8 mouse cellular contexts compared by ENCODE assay signal in genomic region chr16:31662556-31663378, GRCm38 (mm10). TPM values are rescaled to one million over a fixed set of nuclear protein-coding genes. Genes with fewer than 3 reads are reported as not detected.
DNase-seq lines count a peak whose midpoint lies in the region; ATAC-seq and TF ChIP-seq lines count a peak whose summit lies in the region.

No protein-coding gene starts in this region.

- ATAC-seq in heart, embryonic 15.5 days (replicated peaks; ENCODE audit: insufficient number of reproducible peaks, insufficient read depth, low FRiP score, low read depth), result no peak
- peak; percentile 12 for ATAC-seq in Patski
- ATAC-seq in hindbrain, embryonic 14.5 days (ENCODE audit: low FRiP score), result no peak
- ATAC-seq in midbrain, embryonic 15.5 days (replicated peaks), result no peak

- POLR2A ChIA-PET in Patski (lab: Charles Lee), result interaction anchor here (0.7 to 1.5 kb wide), 6 partner anchors 16 to 71 kb away, joined by 3 to 11 read pairs (median 3); no protein-coding TSS in a partner anchor

- peaks cover 18% of the 10 kb centered on the region for H3K4me1 ChIP-seq in heart, embryonic 15.5 days (replicated peaks)
- peaks cover 13% of the 10 kb centered on the region; the same call in 1 of the 2 replicates for H3K4me1 ChIP-seq in hindbrain, embryonic 14.5 days (replicated peaks; ENCODE audit: control insufficient read depth, insufficient read depth, low read length)
- peaks cover 14% of the 10 kb centered on the region for H3K4me1 ChIP-seq in midbrain, embryonic 15.5 days

- no peaks in the 10 kb centered on the region for H3K27me3 ChIP-seq in heart, embryonic 15.5 days
- H3K27me3 ChIP-seq in Patski, result no peaks in the 10 kb centered on the region
- H3K27me3 ChIP-seq in hindbrain, embryonic 14.5 days (ENCODE audit: control insufficient read depth, insufficient read depth, low read length), result peaks cover 4% of the 10 kb centered on the region; the same call in 1 of the 2 replicates
- H3K27me3 ChIP-seq in midbrain, embryonic 15.5 days (replicated peaks), result 0 out of 2 replicates have a peak, but pooled peaks cover 8% of the 10 kb centered on the region

- H3K4me2 ChIP-seq in heart, embryonic 15.5 days, result peak overlapping the region; percentile 93
- peak overlapping the region; percentile 68 for H3K4me2 ChIP-seq in hindbrain, embryonic 14.5 days (replicated peaks)
- H3K4me2 ChIP-seq in midbrain, embryonic 15.5 days, result peak overlapping the region; percentile 82

- no peak for TF ChIP-seq CTCF in Patski (IDR thresholded peaks at IDR 0.05)

- intact Hi-C loops in left cerebral cortex, postnatal 36 days (cut with DNase I), result no loop called here

- H3K36me3 ChIP-seq in heart, embryonic 15.5 days, result peaks cover 3% of the 10 kb centered on the region; the same call in 1 of the 2 replicates
- H3K36me3 ChIP-seq in hindbrain, embryonic 14.5 days (replicated peaks; ENCODE audit: control insufficient read depth, insufficient read depth), result peaks cover 12% of the 10 kb centered on the region; the same call in 1 of the 2 replicates
- no peaks in the 10 kb centered on the region for H3K36me3 ChIP-seq in midbrain, embryonic 15.5 days (replicated peaks)

- CTCF ChIA-PET in Patski (lab: Charles Lee), result interaction anchor here (1.1 to 2.0 kb wide), 3 partner anchors 40 to 201 kb away, joined by 3 to 4 read pairs (median 4); no protein-coding TSS in a partner anchor

- DNase-seq in heart, adult 9 months (ENCODE audit: low spot score in 2 of 2), result no peak
- DNase-seq in Patski (ENCODE audit: low read depth, low spot score), result no peak
- no peak for DNase-seq in hindbrain, embryonic 14.5 days (ENCODE audit: low spot score)
- no peak for DNase-seq in adrenal gland, adult 18-20 months (ENCODE audit: low spot score in 2 of 2)
- no peak for DNase-seq in left cerebral cortex, postnatal 36 days (ENCODE audit: low spot score in 2 of 2)
- DNase-seq in cerebellum, adult 9-11 months, result no peak

- peak overlapping the region; percentile 87 for H3K9ac ChIP-seq in heart, embryonic 15.5 days
- peak overlapping the region; percentile 71 for H3K9ac ChIP-seq in hindbrain, embryonic 14.5 days
- no peak overlapping the region for H3K9ac ChIP-seq in midbrain, embryonic 15.5 days

- 15% methylated on average over 22 of the region's 22 CpGs for WGBS in heart, embryonic 15.5 days
- WGBS in hindbrain, embryonic 14.5 days, result 15% methylated on average over 22 of the region's 22 CpGs
- WGBS in midbrain, embryonic 15.5 days, result 12% methylated on average over 22 of the region's 22 CpGs

- peak overlapping the region; percentile 97 for H3K27ac ChIP-seq in heart, embryonic 15.5 days
- no peak overlapping the region for H3K27ac ChIP-seq in hindbrain, embryonic 14.5 days
- no peak overlapping the region for H3K27ac ChIP-seq in midbrain, embryonic 15.5 days

- in situ Hi-C loops in Patski (cut with MboI; ENCODE audit: low pct_unique_long_range_greater_than_20kb), result no loop called here

- peak overlapping the region; percentile 83 for H3K4me3 ChIP-seq in heart, embryonic 15.5 days
- H3K4me3 ChIP-seq in hindbrain, embryonic 14.5 days (replicated peaks; ENCODE audit: low read length), result peak overlapping the region; percentile 88
- peak overlapping the region; percentile 79 for H3K4me3 ChIP-seq in midbrain, embryonic 15.5 days

- H3K9me3 ChIP-seq in heart, embryonic 15.5 days (replicated peaks), result no peaks in the 10 kb centered on the region
- H3K9me3 ChIP-seq in hindbrain, embryonic 14.5 days (ENCODE audit: control insufficient read depth, low read length), result no peaks in the 10 kb centered on the region
- no peaks in the 10 kb centered on the region for H3K9me3 ChIP-seq in midbrain, embryonic 15.5 days

RNA-seq across cellular contexts. Expression of gene Dlg1, which starts 0.5 kb away (rescaled TPM):
- 12.4 and 14.1 TPM in 2 replicates for polyA plus RNA-seq in heart, embryonic 15.5 days (2015; fragmentation: Nextera tagmentation; extraction: Ambion mirVana)
- 116 TPM for polyA plus RNA-seq in Patski (2021)
- 14.4 and 15.0 TPM in 2 replicates for polyA plus RNA-seq in hindbrain, embryonic 14.5 days (2014; fragmentation: Nextera tagmentation; extraction: Ambion mirVana)
- 13.2 and 13.3 TPM in 2 replicates for polyA plus RNA-seq in midbrain, embryonic 15.5 days (2015; fragmentation: Nextera tagmentation; extraction: Ambion mirVana)
- 100 to 1,000 TPM in 1 of 2 experiments, 10 to 100 TPM in 1; 80.1 to 117 TPM for total RNA-seq in adrenal gland, adult 18-20 months (2021)
- 100 to 1,000 TPM; 178 to 190 TPM for total RNA-seq in left cerebral cortex, postnatal 36 days (2021)
